Mouse (Mus musculus) forebrain, embryonic 16.5 days (tissue): ENCODE measurements around the gene Nfic. TPM values are rescaled to one million over a fixed set of nuclear protein-coding genes. Genes with fewer than 3 reads are reported as not detected.
A peak's percentile ranks its signal among the peaks of the same experiment; 100 is the strongest.

ENCODE experiments used
- ATAC-seq: fragments of 200-750 bp; cut with Nextera tagmentation; 2 replicates; pipeline ENCODE4 v1.8.0; 2017; ENCODE audit warnings: mild to moderate bottlenecking, moderate library complexity
- H3K27ac ChIP-seq: fragments of 300-500 bp; sonication (generic); 2 replicates; pipeline ENCODE4 v1.5.1; 2014; ENCODE audit warnings: low read length, control low read depth
- H3K27me3 ChIP-seq: fragments of 300-500 bp; sonication (generic); replicated peaks from 2 replicates; pipeline ENCODE4 v1.6.1; 2014; ENCODE audit warnings: low read length; ENCODE audit not compliant: control insufficient read depth, insufficient read depth
- H3K36me3 ChIP-seq: fragments of 300-500 bp; sonication (generic); 2 replicates; pipeline ENCODE4 v1.6.1; 2014; ENCODE audit not compliant: control insufficient read depth, insufficient read depth
- H3K4me1 ChIP-seq: fragments of 300-500 bp; sonication (generic); replicated peaks from 2 replicates; pipeline ENCODE4 v1.6.1; 2014; ENCODE audit warnings: low read length; ENCODE audit not compliant: control insufficient read depth, insufficient read depth
- H3K4me2 ChIP-seq: fragments of 300-500 bp; sonication (generic); 2 replicates; pipeline ENCODE4 v1.6.1; 2014; ENCODE audit warnings: mild to moderate bottlenecking, low read length, control low read depth
- H3K4me3 ChIP-seq: fragments of 300-500 bp; sonication (generic); replicated peaks from 2 replicates; pipeline ENCODE4 v1.5.1; 2014; ENCODE audit warnings: mild to moderate bottlenecking, low read length, control low read depth
- H3K9ac ChIP-seq: fragments of 300-500 bp; sonication (generic); replicated peaks from 2 replicates; pipeline ENCODE4 v1.6.1; 2014; ENCODE audit warnings: low read depth, low read length, control low read depth
- H3K9me3 ChIP-seq: fragments of 300-500 bp; sonication (generic); 2 replicates; pipeline ENCODE4 v1.6.1; 2016; ENCODE audit warnings: low read length; ENCODE audit not compliant: control insufficient read depth
- WGBS: fragments of 180-500 bp; shearing (Covaris S2); extraction: QIAGEN DNeasy Blood & Tissue Kit; methylation state at CpG from one replicate; pipeline ENCODE4 v1.1.7; 2014; 5-methylcytosine and 5-hydroxymethylcytosine counted together
- polyA plus RNA-seq: library from polyadenylated mRNA; unstranded; fragments of >200 nt; fragmentation: Nextera tagmentation; extraction: Ambion mirVana; gene quantifications from 2 replicates; pipeline ENCODE4 v1.2.1, GENCODE M21; 2015

Nfic gene
- polyA plus RNA-seq, 1 experiment from 2014 or later, result 25.4 TPM

DNA sequence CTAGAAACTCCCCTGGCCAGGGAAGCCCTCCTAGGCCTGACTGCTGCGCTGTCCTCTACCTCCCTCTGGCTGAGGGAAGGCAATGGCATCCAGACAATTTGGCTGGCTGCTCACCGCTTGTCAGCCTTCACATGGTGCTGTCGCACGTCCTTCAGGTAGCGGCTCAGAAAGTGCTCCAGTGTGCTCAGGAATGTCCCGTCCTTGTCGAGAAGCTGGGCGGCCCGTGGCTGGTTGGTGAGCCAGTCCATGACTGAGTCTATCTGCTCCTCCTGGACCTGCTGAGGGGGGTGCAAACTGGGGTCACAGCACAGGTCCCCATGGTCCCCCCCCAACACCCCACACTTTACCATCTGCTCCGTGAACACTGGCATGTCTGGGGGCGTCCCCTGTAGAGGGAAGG is 32.6 kb upstream of the Nfic start:
- no peak overlapping the region for H3K4me2 ChIP-seq
- 88% methylated on average over 11 of the region's 11 CpGs for WGBS
- peaks cover 27% of the 10 kb centered on the region for H3K36me3 ChIP-seq

DNA sequence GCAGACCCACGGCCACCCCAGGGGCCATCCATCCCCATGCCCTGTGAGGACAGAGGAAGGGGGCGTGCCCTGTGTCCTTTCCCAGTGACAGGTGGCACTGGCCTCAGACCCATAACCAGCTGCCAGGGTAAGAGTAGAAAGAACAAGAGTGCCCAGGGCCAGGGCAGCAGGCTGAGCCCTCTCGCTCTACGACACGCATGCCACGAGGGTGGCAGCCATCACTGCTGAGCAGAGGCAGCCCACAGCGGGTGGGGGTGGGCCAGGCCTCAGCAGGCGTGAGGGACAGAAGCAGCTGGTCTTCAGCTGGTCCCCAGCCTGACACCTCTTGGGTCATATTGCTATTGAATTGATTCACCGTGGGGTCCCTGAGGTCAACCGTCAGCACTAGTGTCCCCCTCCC is 31.1 kb upstream of the Nfic start:
- 86% methylated on average over 10 of the region's 10 CpGs for WGBS

More for the DNA sequence above, 32.6 kb upstream of the Nfic start:
- H3K4me1 ChIP-seq, result peaks cover 10% of the 10 kb centered on the region; the same call in 1 of the 2 replicates
- no peaks in the 10 kb centered on the region for H3K9me3 ChIP-seq
- H3K9ac ChIP-seq, result no peak overlapping the region
- H3K4me3 ChIP-seq, result no peak overlapping the region
- no peaks in the 10 kb centered on the region for H3K27me3 ChIP-seq
- no peak for ATAC-seq
- no peak overlapping the region for H3K27ac ChIP-seq

DNA sequence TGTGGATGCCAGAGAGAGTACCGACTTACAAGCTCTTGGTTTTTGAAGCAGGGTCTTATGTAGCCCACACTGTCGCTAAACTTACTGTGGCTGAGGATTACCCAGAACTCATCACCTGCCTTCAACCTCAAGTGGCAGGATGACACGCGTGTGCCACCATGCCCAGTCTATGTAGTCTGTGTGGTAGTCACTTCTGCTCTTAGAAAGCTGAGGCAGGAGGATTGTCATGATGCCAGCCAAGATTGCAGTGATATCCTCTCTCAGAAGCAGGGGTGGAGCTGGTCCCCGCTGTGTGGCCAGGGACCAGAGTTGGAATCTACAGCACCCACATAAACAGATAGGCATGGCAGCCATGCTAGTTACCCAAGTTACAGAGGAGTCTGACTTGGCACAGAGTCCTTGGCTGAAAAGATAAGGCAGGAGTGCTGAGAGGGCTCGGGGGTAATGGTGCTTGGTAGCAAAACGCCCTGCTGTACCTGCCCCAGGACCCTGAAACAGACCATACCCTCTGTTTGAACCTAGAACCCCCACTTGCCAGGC is 30.1 kb upstream of the Nfic start:
- H3K4me2 ChIP-seq, result no peak overlapping the region
- no peak overlapping the region for H3K4me3 ChIP-seq
- no peaks in the 10 kb centered on the region for H3K9me3 ChIP-seq
- no peak overlapping the region for H3K27ac ChIP-seq
- 79% methylated on average over 7 of the region's 7 CpGs for WGBS
- no peak overlapping the region for H3K9ac ChIP-seq
- peaks cover 19% of the 10 kb centered on the region for H3K36me3 ChIP-seq
- no peaks in the 10 kb centered on the region for H3K27me3 ChIP-seq
- ATAC-seq, result no peak
- peaks cover 22% of the 10 kb centered on the region for H3K4me1 ChIP-seq

More for the DNA sequence above, 31.1 kb upstream of the Nfic start:
- peaks cover 24% of the 10 kb centered on the region for H3K36me3 ChIP-seq
- H3K4me3 ChIP-seq, result no peak overlapping the region
- no peaks in the 10 kb centered on the region for H3K27me3 ChIP-seq
- no peaks in the 10 kb centered on the region for H3K9me3 ChIP-seq
- H3K4me2 ChIP-seq, result no peak overlapping the region
- H3K9ac ChIP-seq, result no peak overlapping the region
- peaks cover 14% of the 10 kb centered on the region for H3K4me1 ChIP-seq
- no peak overlapping the region for H3K27ac ChIP-seq
- no peak for ATAC-seq

DNA sequence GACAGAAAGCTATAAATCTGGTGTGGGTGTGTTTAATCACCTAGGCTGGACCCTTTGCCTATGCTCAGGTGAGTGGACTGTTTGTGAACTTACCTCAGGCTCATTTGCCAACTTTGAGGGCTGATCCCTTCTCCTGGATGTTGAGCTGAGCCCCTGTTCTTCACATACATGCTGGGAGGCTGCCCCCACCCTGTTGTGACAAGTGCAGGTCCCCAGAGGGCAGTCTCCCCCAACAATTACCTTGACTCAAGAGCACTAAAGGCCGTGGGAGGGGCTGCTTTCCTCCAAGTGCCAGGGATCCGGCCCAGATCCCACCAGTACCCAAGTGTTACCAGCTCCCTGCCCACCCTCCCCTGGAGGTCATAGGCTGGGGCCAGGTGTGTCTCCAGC is 29.6 kb upstream of the Nfic start:
- Histone ChIP-seq H3K9me3 (no peaks in the 10 kb centered on the region), H3K4me1 (peaks cover 27% of the 10 kb centered on the region), H3K4me3 (no peak overlapping the region), H3K36me3 (peaks cover 19% of the 10 kb centered on the region), H3K27ac (0 out of 2 replicates have a peak overlapping the region, but pooled peaks have one; percentile 2), H3K27me3 (no peaks in the 10 kb centered on the region), H3K4me2 (no peak overlapping the region), H3K9ac (no peak overlapping the region)
- ATAC-seq, result no peak
- 40% methylated on average over 2 of the region's 2 CpGs for WGBS

DNA sequence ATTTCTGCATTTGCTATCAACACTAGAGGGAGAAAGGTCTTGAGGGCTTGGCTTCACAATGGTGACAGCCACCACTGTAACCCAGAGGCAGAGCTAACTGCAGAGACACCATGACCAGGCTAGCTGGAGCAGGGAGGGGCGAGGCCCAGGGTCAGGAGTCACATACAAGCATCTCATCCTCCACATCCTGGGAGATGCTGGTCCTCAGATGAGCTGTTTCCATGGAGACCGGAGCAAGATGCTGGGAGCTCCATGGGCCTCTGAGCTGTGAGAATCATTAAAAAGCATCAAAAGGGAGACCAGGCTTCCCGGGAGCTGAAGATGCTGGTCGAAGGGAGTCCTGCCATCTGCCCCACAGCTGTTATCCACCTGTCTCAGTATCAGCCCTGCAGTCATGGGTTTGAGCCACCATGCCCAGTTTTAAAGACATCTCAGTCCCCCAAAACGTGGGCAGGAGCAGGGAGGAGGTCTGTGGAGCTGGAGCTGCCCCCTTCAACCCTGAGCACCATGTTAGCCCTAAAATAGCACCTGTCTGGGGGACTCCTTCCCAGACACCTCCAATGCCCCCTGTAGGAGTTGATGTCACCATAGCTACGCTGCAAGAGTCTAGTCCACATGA is 29.1 kb upstream of the Nfic start:
- H3K9ac ChIP-seq, result no peak overlapping the region

DNA sequence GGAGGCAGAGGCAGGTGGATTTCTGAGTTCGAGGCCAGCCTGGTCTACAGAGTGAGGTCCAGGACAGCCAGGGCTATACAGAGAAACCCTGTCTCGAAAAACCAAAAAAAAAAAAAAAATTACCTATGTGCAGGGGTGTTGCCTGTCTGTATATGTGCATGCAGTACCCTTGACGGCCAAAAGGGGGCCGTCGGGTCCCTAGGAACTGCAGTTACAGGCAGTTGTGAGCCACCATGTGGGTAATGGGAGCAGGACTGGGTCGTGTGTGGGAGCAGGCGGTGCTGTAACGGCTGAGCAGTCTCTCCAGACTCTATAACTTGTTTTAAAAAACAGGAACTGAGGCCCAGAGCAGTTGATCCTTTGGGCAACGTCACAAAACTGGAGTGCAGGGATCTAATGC is 28.5 kb upstream of the Nfic start:
- H3K9me3 ChIP-seq, result no peaks in the 10 kb centered on the region
- 25% methylated on average over 9 of the region's 9 CpGs for WGBS
- H3K4me1 ChIP-seq, result peaks cover 30% of the 10 kb centered on the region
- H3K4me3 ChIP-seq, result no peak overlapping the region
- ATAC-seq, result no peak
- no peak overlapping the region for H3K4me2 ChIP-seq
- peaks cover 19% of the 10 kb centered on the region for H3K36me3 ChIP-seq
- H3K27ac ChIP-seq, result peak overlapping the region; percentile 55; the same call in 1 of the 2 replicates
- no peaks in the 10 kb centered on the region for H3K27me3 ChIP-seq
- no peak overlapping the region for H3K9ac ChIP-seq

More for the DNA sequence above, 29.1 kb upstream of the Nfic start:
- Histone ChIP-seq H3K4me1 (peaks cover 30% of the 10 kb centered on the region), H3K27ac (peak overlapping the region; percentile 55; the same call in 1 of the 2 replicates), H3K9me3 (no peaks in the 10 kb centered on the region), H3K36me3 (peaks cover 19% of the 10 kb centered on the region), H3K27me3 (no peaks in the 10 kb centered on the region), H3K4me3 (no peak overlapping the region), H3K4me2 (no peak overlapping the region)
- WGBS, result 56% methylated on average over 6 of the region's 6 CpGs
- ATAC-seq, result no peak

DNA sequence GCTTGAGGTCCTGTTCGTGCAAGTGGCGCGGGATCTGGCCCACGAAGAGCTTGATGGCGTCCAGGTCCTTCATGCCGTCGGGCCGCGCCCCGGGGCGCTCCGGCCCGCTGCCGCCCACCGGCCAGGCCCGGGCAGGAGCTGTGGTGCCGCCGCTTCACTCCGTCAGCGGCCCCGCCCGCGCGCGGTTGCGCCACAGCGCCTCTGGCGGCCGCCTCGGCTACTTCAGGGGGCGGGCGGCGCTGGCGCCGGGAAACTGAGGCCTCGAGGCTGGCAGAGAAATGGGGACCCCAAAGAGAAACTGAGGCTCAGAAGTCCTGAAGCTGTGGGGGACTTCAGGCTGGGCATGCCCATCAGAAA is 27.1 kb upstream of the Nfic start, which contains the start of gene Celf5:
Gene Celf5 (minus strand): TSS at position 177 of the 357 bp plus-strand sequence.
- peak within 1 kb of the TSS; percentile 60 for H3K4me3 ChIP-seq
- no peaks in the 10 kb centered on the region for H3K9me3 ChIP-seq
- peaks cover 11% of the 10 kb centered on the region for H3K36me3 ChIP-seq
- peak within 1 kb of the TSS; percentile 76 for H3K9ac ChIP-seq
- WGBS, result under 1% methylated on average over 36 of the region's 36 CpGs
- no peaks in the 10 kb centered on the region for H3K27me3 ChIP-seq
- peak within 1 kb of the TSS; percentile 55 for H3K4me2 ChIP-seq
- peak within 1 kb of the TSS; percentile 65 for H3K27ac ChIP-seq
- ATAC-seq, result peak; percentile 70
- H3K4me1 ChIP-seq, result peaks cover 37% of the 10 kb centered on the region

DNA sequence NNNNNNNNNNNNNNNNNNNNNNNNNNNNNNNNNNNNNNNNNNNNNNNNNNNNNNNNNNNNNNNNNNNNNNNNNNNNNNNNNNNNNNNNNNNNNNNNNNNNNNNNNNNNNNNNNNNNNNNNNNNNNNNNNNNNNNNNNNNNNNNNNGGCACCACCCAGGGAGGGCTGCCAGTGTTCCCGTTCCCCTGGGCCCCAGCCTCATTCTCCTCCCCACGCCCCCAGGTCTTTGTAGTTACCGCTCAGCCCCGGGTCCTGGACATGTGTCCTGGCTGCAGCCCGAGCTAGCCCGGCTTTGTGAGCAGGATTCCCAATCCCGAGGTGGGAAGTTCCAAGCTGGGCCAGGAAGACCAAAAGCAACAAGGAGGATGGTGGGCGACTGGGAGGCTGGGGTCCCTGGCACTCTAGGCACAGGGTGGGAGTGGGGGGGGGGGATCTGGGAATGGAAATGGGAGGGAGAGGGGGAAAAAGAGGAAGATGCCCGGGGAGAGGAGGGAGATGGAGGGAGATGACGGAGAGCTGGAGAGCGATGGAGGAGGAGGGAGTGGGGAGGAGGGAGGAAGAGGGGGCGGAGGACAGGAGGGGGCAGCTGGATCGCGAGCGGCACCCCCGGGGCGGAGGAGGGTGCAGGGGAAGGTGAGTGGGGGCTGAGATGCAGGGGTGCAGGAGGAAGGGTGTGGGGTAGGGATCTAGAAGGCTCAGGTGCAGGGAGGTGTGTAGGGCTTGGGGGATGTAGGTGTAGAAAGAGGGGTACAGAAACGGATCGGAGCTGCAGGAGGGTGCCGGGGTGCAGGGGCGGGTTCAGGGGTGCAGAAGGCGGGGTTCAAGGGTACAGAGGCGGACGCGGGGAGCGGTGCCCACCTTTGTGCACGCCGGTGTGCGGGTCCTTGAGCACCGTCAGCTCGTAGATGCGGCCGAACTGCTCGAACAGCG is 26.4 kb upstream of the Nfic start:
- Histone ChIP-seq H3K4me2 (peak overlapping the region; percentile 55), H3K36me3 (peaks cover 5% of the 10 kb centered on the region), H3K27me3 (no peaks in the 10 kb centered on the region), H3K27ac (peak overlapping the region; percentile 65), H3K4me1 (peaks cover 42% of the 10 kb centered on the region), H3K9me3 (no peaks in the 10 kb centered on the region), H3K9ac (peak overlapping the region; percentile 76), H3K4me3 (peak overlapping the region; percentile 60)
- peak; percentile 41 for ATAC-seq
- under 1% methylated on average over 33 of the region's 35 CpGs for WGBS

DNA sequence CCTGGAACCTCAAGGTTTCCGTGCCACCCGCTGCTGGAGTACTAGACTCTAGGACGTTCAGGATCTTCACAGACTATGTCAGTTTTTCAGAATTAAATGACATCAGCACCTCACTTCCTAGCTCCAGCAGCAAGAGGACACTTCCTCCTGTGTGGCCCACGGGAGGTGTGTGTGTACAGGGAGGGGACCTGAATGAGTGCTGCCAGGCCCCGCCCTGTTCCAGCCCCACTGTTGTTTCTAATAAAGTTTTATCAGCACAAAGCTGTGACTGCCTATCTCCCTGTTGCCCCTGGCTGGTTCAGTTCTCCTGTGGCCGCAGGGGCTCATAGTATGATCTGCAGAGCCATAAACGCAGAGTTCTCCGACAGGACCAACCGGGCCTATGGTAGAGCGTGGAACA is 19.0 kb upstream of the Nfic start:
- no peak overlapping the region for H3K9ac ChIP-seq
- no peaks in the 10 kb centered on the region for H3K36me3 ChIP-seq
- peaks cover 58% of the 10 kb centered on the region for H3K4me1 ChIP-seq
- H3K4me2 ChIP-seq, result no peak overlapping the region
- no peaks in the 10 kb centered on the region for H3K9me3 ChIP-seq
- 86% methylated on average over 10 of the region's 10 CpGs for WGBS
- ATAC-seq, result no peak
- no peaks in the 10 kb centered on the region for H3K27me3 ChIP-seq
- peak overlapping the region; percentile 88 for H3K27ac ChIP-seq
- no peak overlapping the region for H3K4me3 ChIP-seq
